Mouse (Mus musculus) retina, postnatal 1 day (tissue): ENCODE data around the gene Stat5b.

ENCODE experiments used
- DNase-seq: peaks from one replicate; pipeline ENCODE4 v3.0.0-alpha.2; 2012

Stat5b gene

DNA sequence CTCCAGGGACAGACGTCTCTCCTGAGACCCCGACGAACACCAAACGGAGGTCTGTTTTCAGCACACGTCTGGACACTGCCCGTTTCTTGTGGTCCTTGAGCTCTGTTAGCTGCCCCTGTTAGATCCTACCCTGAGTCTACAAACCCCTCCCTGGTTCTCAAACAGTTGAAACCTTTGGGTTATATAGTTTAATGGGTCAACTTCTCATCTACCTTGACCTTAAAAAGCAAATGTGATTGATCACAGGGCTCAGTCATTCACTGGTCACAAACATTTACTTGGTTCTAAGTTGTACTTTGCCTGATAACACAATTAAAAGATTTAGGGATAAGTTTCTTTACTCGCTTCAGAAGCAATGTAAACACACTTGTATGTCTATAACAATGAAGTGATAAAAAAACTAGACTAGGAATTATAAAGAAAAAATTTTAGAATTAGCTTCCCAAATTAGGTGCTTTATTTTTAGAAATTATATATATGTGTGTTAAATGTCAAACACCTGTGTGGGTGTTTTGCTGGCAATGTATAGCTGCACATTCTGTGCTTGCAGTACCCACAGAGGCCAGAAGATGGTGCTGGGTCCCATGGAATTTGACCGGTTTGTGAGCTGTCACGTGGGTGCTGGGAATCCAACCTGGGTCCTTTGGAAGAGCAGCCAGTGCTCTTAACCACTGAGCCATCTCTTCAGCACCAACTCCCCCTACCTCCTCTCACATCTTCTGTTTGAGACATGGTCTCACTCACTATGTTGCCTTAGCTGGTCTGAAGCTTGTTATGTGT is 13.4 kb downstream of the Stat5b start:
- DNase-seq = no peak

DNA sequence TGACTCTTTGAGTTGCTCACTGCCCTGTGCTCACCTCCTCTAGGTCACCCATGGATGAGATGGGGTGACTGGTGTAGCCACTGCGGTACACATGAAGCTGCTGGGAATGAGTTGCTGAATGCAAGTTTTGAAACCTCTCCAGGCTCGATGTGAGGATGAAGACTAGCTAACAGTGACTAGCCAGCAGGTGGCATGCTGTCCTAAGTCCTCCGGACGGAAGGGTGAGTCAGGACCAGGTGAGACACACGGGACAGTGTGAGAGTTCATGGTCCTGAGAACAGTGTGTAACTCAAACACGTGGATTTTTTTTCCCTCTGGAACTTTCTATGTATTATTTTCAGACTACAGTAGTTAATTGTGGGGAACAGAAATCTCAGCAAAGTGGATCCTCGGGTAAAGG is 17.1 kb downstream of the Stat5b start:
- DNase-seq = no peak

DNA sequence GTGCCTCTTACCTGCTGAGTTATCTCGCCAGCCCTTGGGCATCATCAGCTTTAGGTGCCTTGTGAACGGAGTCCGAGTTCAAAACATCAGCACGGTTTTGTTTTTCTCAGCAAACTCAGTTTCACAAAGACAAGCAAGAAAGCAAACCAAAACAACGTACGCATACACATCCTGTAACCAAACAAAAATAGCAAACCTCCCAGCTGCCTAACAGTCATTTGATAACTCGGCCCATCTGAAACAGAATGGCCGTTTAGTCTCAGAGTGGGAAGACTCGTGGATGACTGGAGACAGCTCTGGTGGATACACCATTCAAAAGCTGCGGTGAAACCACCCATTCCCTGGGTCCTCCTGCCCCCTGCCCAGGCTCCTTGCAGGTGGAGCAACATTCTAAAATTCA is 19.1 kb downstream of the Stat5b start:
- DNase-seq = no peak

DNA sequence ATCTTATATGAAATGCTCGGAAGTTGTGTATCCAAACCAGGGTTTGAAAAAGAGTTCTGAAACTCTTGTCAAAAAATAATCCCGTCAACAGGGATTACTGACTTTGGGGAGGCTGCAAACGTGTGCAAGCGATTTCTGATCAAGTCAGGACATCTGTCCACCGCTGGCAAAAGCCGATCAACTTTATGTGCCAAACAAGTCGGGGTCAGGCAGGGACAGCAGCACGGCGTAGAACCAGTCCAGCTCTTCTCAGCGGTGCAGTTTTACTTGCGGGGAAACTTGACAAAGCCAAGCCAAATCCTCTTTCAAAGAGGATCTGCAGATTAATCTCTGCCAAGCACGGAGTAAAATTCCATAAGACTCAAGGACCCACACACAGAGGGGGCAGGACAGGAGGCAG is 20.8 kb downstream of the Stat5b start:
- DNase-seq = peak; percentile 37

DNA sequence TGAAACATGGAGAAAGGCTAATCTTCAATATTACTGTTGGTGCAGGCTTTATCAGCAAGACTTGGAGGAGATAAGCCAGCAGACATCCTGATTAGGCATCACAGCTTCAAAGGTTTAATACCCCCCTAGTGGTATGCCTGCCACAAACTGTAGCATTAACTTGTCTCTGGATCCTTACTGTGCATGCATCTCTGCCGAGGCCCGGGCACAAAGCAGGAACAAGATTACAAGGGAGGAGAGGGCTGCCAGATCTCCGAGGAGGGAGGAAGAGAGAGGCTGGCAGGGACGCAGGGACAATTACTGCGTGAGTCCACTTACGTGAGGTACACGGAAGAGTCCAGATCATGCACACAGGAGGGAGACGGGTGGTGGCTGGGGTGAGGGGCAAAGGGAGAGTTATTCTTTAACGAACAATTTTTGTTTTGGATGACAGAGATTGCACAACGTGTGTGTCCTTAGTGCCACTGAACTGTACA is 21.8 kb downstream of the Stat5b start:
- no peak for DNase-seq

DNA sequence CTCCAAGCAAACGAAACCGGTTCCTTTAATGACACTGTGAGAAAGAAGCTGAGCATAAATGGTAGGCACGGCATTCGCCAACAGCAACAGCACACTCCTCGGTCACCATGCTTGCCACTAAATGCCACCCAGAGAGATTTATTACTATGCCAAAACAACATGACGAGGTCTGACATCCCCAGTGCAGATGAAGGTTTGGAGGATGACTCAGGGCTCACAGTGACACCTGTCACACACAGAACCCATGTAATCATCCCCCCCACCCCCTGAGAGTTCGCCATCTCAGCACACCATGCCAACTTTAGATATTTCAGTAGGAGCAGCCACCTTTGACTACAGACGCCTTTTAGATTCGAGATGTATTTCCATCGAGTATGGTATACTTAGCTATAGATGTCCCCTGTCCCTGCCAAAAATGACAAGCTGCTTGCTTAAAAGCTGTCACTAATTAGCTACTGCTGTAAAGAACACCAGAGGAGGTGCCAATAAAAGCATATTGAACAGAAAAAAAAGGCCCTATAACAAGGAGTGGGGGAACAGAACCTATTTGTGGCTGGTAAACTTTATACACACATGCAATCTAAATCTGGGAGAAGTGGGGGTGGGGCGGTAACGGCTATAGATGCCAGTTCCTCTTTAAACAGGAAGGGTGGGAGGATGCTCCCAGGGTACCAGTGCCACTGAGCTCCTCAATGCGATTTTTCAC is 24.2 kb downstream of the Stat5b start:
- DNase-seq = no peak

DNA sequence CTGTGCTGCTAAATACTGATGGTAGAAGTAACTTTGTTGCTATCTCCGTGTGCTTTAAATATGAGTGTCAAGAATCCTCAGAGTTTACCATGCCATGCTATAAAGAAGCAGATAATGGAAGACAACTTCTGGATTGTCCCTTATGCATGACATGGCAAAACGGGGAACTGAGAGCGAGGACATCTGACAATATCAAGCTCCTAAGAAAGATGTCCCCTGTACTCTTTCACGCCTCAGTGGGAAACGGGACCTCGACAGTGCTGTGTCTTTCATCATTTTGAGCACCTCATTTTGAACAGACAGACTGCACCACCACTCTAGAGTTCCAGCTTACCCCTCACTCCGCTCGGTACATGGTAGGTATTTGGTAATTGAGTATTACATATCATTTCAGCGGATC is 25.1 kb downstream of the Stat5b start:
- no peak for DNase-seq

DNA sequence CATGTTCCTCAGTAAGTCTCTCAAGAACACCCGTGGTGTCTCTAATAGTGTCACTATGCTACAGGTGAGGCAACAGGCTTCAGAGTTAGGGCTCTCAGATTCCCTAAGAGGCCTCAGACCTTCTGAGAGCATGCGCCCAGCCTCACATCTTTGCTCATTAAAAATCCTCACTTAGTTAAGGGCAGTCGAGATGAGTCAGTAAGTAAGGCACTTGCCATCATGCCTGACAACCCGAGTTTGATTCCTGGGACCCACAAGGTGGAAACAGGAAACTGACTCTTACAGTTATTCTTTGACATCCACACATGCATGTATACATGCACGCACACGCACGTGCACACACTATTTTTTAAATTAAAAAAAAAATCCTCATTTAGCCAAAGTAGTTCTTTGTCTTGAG is 26.0 kb downstream of the Stat5b start:
- no peak for DNase-seq

DNA sequence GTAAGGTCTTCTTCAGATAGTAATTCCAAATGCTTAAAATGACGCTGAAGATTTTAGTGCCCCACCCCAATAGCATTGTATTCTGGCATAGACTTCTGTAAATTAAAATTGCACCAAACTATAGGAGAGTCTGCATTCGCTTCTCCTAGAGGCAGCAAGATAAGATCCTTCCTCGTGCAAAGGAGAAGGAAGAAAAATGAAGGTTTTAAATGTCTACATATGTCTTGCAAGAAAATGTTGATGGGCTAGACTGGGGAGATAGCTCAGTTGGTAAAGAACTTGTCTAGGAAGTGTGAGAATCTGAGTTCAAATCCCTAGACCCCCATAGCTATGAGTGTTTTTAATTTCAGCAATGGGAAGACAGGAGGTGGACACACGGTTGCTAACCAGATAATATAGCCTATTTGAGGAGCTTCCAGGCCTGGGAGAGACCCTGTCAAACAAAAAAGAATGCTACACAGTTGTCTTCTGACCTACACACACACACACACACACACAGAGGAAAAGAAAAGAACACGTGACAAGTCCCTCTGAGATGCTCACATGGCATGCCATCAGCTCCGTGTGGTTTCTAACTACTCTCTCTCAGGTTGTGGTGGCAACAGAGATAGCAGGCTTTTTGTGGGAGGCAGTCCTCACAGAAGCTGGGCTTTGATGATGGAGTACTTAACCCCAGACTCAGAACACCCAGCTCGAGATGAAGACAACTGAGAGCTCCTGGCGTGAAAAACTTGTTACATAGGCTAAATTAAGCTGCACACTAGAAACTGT is 26.8 kb downstream of the Stat5b start:
- DNase-seq = no peak

DNA sequence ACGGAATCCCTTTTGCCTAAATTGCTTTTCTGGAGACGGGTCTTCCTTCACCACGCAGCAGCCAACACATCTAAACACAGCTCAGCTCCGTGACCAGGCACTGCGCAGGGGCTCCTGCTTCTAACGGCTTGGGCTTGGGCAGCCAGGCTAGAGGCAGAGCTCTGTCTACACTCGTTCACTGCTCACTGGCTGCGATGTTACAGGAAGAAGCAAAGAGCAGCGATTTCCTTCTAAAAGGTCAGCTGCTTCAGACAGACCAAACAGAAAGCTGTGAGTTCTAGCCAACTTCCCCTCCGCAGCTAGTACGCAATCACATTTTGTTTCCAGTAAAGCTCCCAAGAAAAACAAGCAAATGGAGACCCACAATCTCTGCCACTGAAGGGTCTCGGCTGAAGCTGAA is 28.2 kb downstream of the Stat5b start:
- DNase-seq = no peak

DNA sequence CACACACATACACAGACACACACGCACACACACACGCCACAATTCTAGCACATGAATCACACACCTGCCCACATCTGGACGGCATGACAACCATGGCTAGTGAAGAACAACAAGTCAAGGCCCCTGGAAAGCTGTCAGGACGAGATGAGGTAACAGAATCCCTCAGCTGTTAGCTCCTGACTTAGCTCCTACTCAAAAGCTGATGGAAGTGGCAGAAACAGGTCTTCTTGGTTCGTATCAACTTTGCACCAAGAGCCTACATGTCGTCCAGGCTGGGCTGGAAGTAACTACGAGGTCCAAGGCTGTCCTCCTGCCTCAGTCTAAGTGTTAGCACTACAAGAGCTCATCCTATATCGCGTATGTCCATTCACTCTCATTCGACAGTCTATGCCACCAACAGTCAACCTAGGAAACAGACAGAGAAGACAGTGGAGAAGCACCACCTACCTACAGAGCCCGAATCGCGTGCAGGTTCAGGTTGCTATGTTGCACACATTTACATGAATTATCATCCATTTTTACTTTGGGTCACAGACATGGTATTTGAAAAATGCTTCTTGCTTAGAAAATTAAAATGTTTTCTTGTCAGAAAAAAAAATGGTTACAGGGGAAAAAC is 28.8 kb downstream of the Stat5b start:
- DNase-seq = no peak

DNA sequence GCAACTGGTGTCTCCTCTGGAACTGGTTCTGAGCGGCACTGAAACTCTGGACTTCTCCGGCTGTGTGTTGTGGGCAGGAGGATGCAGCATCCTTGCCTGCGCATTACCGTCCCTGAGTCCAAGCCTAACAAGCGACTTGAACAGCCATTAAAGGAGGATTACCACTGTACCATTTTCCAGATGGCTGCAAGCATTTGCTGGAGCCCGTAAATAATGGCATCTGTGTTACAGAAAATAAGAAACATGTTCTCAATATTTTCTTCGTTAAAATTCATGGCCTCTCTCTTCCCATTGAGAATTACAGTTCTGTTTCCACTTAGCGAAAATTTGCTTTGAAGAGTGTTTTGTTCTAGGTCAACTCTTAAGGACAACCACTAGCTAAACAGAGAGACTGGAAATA is 30.5 kb downstream of the Stat5b start:
- DNase-seq = no peak

DNA sequence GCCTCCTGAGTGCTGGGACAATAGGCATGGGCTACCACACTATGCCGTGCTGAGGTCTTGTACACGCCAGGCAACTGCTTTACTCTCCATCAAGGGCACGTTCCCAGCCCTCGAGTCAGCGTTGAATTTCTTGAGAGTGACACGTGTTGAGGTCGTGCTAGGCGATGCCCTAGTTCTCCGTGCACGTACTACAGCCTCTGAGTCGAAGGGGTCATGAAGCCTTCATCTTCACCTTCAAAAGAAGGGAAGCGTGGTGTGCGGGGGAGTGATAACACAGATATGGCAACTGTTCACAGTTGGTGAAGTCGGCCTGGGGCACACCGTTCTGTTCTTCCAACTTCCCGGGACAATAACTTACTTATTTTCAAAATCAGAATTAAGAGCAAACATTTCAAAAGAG is 30.9 kb downstream of the Stat5b start:
- DNase-seq = no peak

DNA sequence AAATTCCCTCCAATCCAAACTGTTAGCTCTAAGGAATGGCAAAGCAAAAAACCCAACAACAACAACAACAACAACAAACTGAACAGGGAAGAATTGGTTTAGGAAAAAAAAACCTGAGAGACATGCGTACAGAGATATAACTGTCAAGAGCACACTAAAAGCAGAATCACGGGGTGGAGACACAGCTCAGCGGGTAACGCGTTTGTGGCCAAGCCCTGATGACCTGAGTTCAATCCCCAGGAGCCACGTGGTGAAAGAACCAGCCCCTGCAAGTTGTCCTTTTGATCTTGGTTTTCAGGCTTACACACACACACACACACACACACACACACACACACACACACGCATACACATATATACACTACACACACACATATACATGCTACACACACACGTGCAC is 31.5 kb downstream of the Stat5b start:
- no peak for DNase-seq

DNA sequence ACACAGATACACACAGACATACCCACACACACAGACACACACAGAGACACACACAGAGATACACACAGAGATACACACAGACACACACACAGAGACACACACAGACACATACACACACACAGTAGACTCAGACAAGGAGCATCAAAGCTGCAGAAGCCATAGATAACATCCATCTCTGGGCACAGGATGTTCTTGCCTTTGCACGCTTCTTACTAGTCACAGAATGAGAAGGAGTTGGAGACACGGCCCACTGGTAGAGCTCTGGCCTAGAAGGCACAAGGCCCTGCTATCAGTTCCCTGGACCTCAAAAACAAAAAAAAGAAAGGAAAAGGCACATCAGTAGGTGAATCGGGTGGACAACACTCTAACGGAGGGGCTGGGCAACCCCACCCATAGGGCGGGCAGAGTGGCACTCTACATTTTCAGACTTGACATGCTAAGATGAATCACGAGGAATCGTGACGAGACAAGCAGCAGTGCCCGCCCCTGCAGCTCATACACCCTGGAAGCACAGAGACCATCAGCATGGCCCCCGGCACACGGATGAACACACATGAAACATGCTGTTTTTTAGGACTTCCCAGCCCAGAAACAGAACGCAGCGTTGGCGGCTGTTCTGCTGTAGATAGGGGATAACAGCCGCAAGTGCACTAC is 32.0 kb downstream of the Stat5b start:
- no peak for DNase-seq

DNA sequence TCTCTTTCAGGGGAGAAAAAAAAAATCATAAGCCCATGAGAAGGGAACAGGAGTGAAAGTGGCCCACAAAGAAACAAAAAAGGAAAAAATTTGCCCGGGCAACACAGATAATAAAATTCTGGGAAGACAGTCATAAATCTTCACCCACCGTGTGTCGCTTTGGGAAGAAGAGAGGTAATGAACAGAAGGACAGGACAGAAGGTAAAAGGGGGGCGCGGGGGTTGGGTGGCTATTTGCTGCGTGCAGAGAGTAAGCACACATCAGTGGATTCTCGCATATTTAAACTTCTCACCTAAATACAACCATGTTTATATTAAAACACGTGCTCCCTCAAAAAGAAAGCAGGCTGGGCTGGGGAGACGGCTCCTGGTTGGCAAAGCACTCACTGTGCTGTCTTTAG is 33.2 kb downstream of the Stat5b start:
- DNase-seq = peak; percentile 41

DNA sequence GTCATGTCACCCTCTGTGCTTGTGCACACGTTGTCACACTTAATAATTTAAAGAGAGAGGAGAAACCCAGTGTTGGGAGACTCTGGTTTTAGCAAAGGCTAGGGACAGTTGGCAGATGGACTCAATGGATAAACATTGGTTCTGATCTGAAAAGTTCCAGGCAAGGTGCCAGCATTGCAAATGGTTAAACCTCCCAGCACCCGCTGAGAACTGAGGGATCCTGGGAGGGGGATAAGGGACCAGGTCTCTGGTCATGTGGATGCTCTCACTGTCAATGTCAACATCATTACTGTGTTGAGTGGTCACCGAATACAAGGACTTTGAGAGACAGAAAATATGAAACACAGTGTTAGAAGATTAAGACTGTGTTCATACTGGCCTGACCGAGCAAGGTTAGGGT is 33.7 kb downstream of the Stat5b start:
- DNase-seq = peak; percentile 78

DNA sequence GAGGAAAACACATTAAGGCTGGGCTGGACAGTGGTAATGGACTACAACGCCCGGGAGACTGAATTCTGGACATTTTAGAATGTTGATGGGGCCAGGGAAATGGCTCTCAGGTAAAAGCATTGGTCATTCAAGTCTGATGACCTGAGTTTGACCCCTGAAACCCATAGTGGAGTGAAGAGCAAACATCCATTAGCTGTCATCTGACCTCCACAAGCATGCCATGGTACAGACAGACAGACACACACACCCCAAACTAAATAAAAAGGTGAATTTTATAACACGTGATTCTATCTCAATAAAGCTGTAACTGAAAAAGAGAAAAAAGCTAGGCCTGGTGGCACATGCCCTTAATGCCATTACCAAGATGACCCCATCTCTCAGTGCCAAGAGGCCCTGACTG is 34.2 kb downstream of the Stat5b start:
- no peak for DNase-seq

DNA sequence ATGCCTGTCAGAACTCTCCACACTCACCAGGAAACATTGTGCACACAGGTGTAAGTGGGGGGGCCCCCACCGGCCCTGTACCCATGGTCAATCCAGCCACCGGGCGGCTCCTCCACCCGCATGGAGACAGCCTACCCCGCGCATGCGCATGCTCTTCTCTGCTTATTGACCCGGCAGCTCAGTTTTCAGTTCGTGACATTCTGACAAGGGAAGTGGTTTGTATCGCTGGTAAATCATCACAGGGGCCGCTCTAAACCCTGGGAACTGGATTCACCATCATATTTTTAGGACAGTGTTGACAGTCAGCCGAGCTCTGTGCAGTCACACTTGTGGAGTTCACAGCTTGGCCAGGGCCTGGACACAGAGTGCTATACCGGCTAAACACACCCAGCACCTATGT is 36.0 kb downstream of the Stat5b start:
- DNase-seq = peak; percentile 51

DNA sequence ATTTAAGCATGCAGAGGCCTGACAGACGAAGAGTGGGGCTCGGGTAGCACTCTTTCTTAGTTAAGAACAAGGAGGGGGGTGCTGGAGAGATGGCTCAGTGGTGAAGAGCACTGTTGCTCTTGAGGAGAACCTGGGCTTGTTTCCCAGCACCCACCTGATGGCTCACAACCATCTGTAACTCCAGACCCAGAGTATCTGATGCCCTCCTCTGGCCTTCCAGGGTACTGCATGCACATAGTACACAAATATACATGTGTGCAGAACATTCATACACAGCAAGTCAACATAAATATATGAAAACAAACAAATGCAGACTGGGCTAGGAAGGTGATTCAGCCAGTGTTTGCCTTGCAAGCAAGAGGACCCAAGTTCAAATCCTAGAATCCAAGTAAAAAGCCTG is 39.4 kb downstream of the Stat5b start:
- DNase-seq = no peak

DNA sequence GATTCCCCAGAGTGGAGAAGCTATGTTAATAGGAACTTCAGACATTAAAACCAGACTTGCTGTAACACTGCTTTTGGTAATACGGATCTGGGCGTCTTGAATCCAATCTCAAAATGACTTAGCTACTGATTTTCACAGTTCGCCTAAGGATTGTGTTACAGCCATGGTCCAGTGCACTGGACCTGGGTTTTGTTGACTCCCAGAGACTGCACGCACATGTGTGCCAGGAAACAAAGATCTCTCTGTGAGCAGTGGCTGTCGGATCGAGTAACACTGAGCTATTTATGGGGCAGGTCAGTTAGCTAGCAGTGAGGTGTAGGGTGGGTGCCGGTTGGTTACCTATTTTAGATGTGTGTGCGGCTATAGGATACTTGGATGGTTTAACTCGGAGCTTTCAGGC is 40.0 kb downstream of the Stat5b start:
- DNase-seq = no peak

DNA sequence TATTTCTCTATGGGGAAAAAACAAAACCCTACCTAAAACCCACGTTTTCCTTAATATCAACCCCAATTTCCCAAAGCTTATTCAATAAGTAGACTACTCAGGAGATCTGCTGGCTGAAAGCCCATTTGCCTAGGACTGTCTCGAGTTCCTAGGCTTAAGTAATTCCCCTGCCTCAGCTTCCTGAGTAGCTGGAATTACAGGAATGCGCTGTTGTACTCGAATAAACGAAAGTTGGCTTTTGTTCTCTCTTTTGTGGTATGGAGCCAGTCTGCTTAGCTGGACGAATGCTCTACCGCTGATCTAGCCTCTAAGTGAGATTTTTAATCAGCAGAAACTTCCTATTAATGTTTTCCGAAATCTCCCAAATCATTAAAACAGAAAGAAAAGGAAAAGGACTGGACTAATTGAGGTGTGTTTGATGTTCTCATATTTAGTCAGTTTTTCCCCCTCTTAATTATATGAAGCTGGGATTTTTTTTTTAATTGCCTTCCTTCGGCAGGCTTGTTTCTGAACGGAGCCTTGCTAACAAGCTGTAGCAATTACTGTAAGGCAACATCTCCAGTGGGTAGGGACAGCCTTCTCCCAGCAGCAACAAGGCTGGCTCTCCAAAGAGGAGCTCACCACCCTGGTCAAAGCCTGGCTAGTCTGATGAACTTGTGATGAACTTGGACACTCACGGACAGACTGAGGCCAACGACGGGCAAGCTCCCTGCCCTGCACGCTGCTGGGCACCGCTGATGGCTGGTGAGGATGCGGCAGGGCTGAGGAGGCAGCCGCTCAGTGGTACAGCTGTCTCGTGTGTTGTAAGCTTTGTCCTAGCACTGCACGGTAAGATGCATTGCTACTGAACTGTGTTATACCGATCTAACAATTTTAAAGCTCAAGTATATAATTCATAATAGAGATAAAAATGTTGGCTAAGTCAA is 43.9 kb downstream of the Stat5b start:
- DNase-seq = no peak
